Mouse (Mus musculus) kidney, postnatal 4 days (tissue): Measurements from ENCODE around the gene Prpf8.

Source experiments
- DNase-seq, 2 experiments: peaks; one replicate each; pipeline ENCODE4 v3.0.0; 2021; ENCODE audit warnings: mixed read lengths in 2 of 2

Prpf8 gene

GRCm38 (mm10) chr11:75508904-75509303 is 22.3 kb downstream of the Prpf8 start:
- peak in 1 of 2 experiments; percentile 36 for DNase-seq

GRCm38 (mm10) chr11:75509741-75510626 is 23.4 kb downstream of the Prpf8 start, which contains the start of gene Rilp:
Rilp (plus strand) TSS chr11:75510094.
- DNase-seq = peak; percentile 76 to 86

- peak; percentile 98 for DNase-seq
Measured at GRCm38 (mm10) chr11:75510627-75510993, 24.0 kb downstream of the Prpf8 start.

GRCm38 (mm10) chr11:75511213-75511612 is 24.6 kb downstream of the Prpf8 start:
- DNase-seq = peak in 1 of 2 experiments; percentile 35

- no peak for DNase-seq
Measured at GRCm38 (mm10) chr11:75512301-75513018, 25.8 kb downstream of the Prpf8 start.

- peak; percentile 68 to 79 for DNase-seq
Measured at GRCm38 (mm10) chr11:75513336-75513735, 26.7 kb downstream of the Prpf8 start, which contains the start of gene Scarf1. Scarf1 (plus strand) TSS chr11:75513540.

- no peak for DNase-seq
Measured at GRCm38 (mm10) chr11:75515186-75515585, 28.6 kb downstream of the Prpf8 start.

- peak in 1 of 2 experiments; percentile 61 for DNase-seq
Measured at GRCm38 (mm10) chr11:75519834-75520633, 33.4 kb downstream of the Prpf8 start.

GRCm38 (mm10) chr11:75521609-75522008 is 35.0 kb downstream of the Prpf8 start:
- no peak for DNase-seq

- no peak for DNase-seq
Measured at GRCm38 (mm10) chr11:75522793-75523192, 36.2 kb downstream of the Prpf8 start.

GRCm38 (mm10) chr11:75525531-75526125 is 39.0 kb downstream of the Prpf8 start:
- no peak for DNase-seq

- DNase-seq = no peak
Measured at GRCm38 (mm10) chr11:75526943-75527342, 40.3 kb downstream of the Prpf8 start.

- DNase-seq = no peak
Measured at GRCm38 (mm10) chr11:75529771-75530170, 43.2 kb downstream of the Prpf8 start.

- DNase-seq = peak; percentile 99 to 100
Measured at GRCm38 (mm10) chr11:75530325-75530724, 43.7 kb downstream of the Prpf8 start.

- peak in 1 of 2 experiments; percentile 40 for DNase-seq
Measured at GRCm38 (mm10) chr11:75530845-75531373, 44.3 kb downstream of the Prpf8 start.

- peak; percentile 96 to 98 for DNase-seq
Measured at GRCm38 (mm10) chr11:75531469-75532242, 45.0 kb downstream of the Prpf8 start, which contains the start of gene Slc43a2. Slc43a2 (plus strand) TSS chr11:75531694.

GRCm38 (mm10) chr11:75532340-75533277 is 46.0 kb downstream of the Prpf8 start:
- DNase-seq = peak; percentile 45 to 62

- no peak for DNase-seq
Measured at GRCm38 (mm10) chr11:75533314-75534015, 46.8 kb downstream of the Prpf8 start.
